Mouse (Mus musculus) forebrain, postnatal 0 days (tissue): Measurements from ENCODE around the gene Spag17. TPM values are rescaled to one million over a fixed set of nuclear protein-coding genes. Genes with fewer than 3 reads are reported as not detected.

ENCODE experiments used
- ATAC-seq: fragments of 200-750 bp; cut with Nextera tagmentation; 2 replicates; pipeline ENCODE4 v1.8.0; 2017; ENCODE audit warnings: mild to moderate bottlenecking, moderate library complexity
- DNase-seq: peaks from one replicate; pipeline ENCODE4 v3.0.0-alpha.2; 2015
- H3K27ac ChIP-seq: fragments of 300-500 bp; sonication (generic); 2 replicates; pipeline ENCODE4 v1.5.1; 2014; ENCODE audit warnings: low read depth, mild to moderate bottlenecking, antibody characterized with exemption, low read length, moderate library complexity, mixed read lengths
- H3K27me3 ChIP-seq: fragments of 300-500 bp; sonication (generic); 2 replicates; pipeline ENCODE4 v1.6.1; 2014; ENCODE audit warnings: mild to moderate bottlenecking, low read length, mixed read lengths; ENCODE audit not compliant: insufficient read depth
- H3K36me3 ChIP-seq: fragments of 300-500 bp; sonication (generic); 2 replicates; pipeline ENCODE4 v1.6.1; 2014; ENCODE audit warnings: mild to moderate bottlenecking, moderate library complexity; ENCODE audit not compliant: insufficient read depth
- H3K4me1 ChIP-seq: fragments of 300-500 bp; sonication (generic); 2 replicates; pipeline ENCODE4 v1.6.1; 2014; ENCODE audit warnings: antibody characterized with exemption; ENCODE audit not compliant: insufficient read depth
- H3K4me2 ChIP-seq: fragments of 300-500 bp; sonication (generic); 2 replicates; pipeline ENCODE4 v1.6.1; 2014; ENCODE audit warnings: low read depth, mild to moderate bottlenecking, moderate library complexity
- H3K4me3 ChIP-seq: fragments of 300-500 bp; sonication (generic); 2 replicates; pipeline ENCODE4 v1.5.1; 2014; ENCODE audit warnings: low read depth, low read length, mixed read lengths
- H3K9ac ChIP-seq: fragments of 300-500 bp; sonication (generic); 2 replicates; pipeline ENCODE4 v1.6.1; 2014; ENCODE audit warnings: mild to moderate bottlenecking
- H3K9me3 ChIP-seq: fragments of 300-500 bp; sonication (generic); 2 replicates; pipeline ENCODE4 v1.6.1; 2016; ENCODE audit warnings: low read length
- CTCF ChIP-seq: sonication (generic); IDR thresholded peaks from 2 replicates; pipeline ENCODE4 v1.5.1; 2016; ENCODE audit warnings: antibody characterized with exemption, control low read depth, low read depth
- WGBS: fragments of 180-500 bp; shearing (Covaris S2); extraction: QIAGEN DNeasy Blood & Tissue Kit; methylation state at CpG from one replicate; pipeline ENCODE4 v1.1.7; 2014; 5-methylcytosine and 5-hydroxymethylcytosine counted together
- polyA plus RNA-seq: library from polyadenylated mRNA; unstranded; fragments of >200 nt; fragmentation: Nextera tagmentation; extraction: Ambion mirVana; gene quantifications from 2 replicates; pipeline ENCODE4 v1.2.1, GENCODE M21; 2015
- total RNA-seq: library from RNA; depleted of rRNA; stranded (reverse); fragments of >200 nt; gene quantifications from 2 replicates; pipeline ENCODE4 v1.2.3, GENCODE M21; 2014

Gene Spag17
- total and polyA plus RNA-seq, 2 experiments from 2014 or later = 0.62 to 1.7 TPM

GRCm38 (mm10) chr3:99965863-99966262 lies 80.7 kb downstream of the Spag17 start:
- WGBS = 68% methylated on average over 4 of the region's 4 CpGs
- H3K27me3 ChIP-seq = no peaks in the 10 kb centered on the region
- H3K9ac ChIP-seq = no peak overlapping the region
- no peak overlapping the region for H3K4me3 ChIP-seq
- no peak for ATAC-seq
- no peaks in the 10 kb centered on the region for H3K4me1 ChIP-seq
- no peak for TF ChIP-seq CTCF
- no peaks in the 10 kb centered on the region for H3K36me3 ChIP-seq
- no peak overlapping the region for H3K27ac ChIP-seq
- H3K9me3 ChIP-seq = no peaks in the 10 kb centered on the region
- no peak overlapping the region for H3K4me2 ChIP-seq
- DNase-seq = no peak

GRCm38 (mm10) chr3:99966285-99966684 lies 81.1 kb downstream of the Spag17 start:
- no peak overlapping the region for H3K9ac ChIP-seq
- no peaks in the 10 kb centered on the region for H3K36me3 ChIP-seq
- H3K4me3 ChIP-seq = no peak overlapping the region
- no peaks in the 10 kb centered on the region for H3K27me3 ChIP-seq
- ATAC-seq (no peak), DNase-seq (no peak)
- no peaks in the 10 kb centered on the region for H3K9me3 ChIP-seq
- WGBS = 66% methylated on average over 2 of the region's 2 CpGs
- no peaks in the 10 kb centered on the region for H3K4me1 ChIP-seq
- no peak for TF ChIP-seq CTCF
- H3K27ac ChIP-seq = no peak overlapping the region
- H3K4me2 ChIP-seq = no peak overlapping the region

GRCm38 (mm10) chr3:99970766-99971165 lies 85.6 kb downstream of the Spag17 start:
- no peak overlapping the region for H3K27ac ChIP-seq
- no peak for ATAC-seq
- H3K4me1 ChIP-seq = no peaks in the 10 kb centered on the region
- TF ChIP-seq CTCF = no peak
- no peak overlapping the region for H3K4me3 ChIP-seq
- no peak overlapping the region for H3K9ac ChIP-seq
- H3K4me2 ChIP-seq = no peak overlapping the region
- H3K36me3 ChIP-seq = no peaks in the 10 kb centered on the region
- no peak for DNase-seq
- no peaks in the 10 kb centered on the region for H3K27me3 ChIP-seq
- H3K9me3 ChIP-seq = no peaks in the 10 kb centered on the region
- 47% methylated on average over 5 of the region's 5 CpGs for WGBS

- no peaks in the 10 kb centered on the region for H3K4me1 ChIP-seq
- DNase-seq (no peak), ATAC-seq (no peak)
- WGBS = 77% methylated on average over 7 of the region's 7 CpGs
- H3K4me3 ChIP-seq = no peak overlapping the region
- H3K9ac ChIP-seq = no peak overlapping the region
- no peaks in the 10 kb centered on the region for H3K27me3 ChIP-seq
- no peak overlapping the region for H3K27ac ChIP-seq
- no peak for TF ChIP-seq CTCF
- no peaks in the 10 kb centered on the region for H3K9me3 ChIP-seq
- no peaks in the 10 kb centered on the region for H3K36me3 ChIP-seq
- H3K4me2 ChIP-seq = no peak overlapping the region
These were observed 95.8 kb downstream of the Spag17 start for GRCm38 (mm10) chr3:99981046-99981445.

- Histone ChIP-seq H3K9me3 (no peaks in the 10 kb centered on the region), H3K4me1 (no peaks in the 10 kb centered on the region), H3K36me3 (no peaks in the 10 kb centered on the region), H3K9ac (no peak overlapping the region), H3K4me2 (no peak overlapping the region), H3K4me3 (no peak overlapping the region), H3K27ac (no peak overlapping the region), H3K27me3 (no peaks in the 10 kb centered on the region)
- no peak for TF ChIP-seq CTCF
- ATAC-seq = no peak
- DNase-seq = no peak
- WGBS = 48% methylated on average over 1 of the region's 1 CpGs
These were observed 119.5 kb downstream of the Spag17 start for GRCm38 (mm10) chr3:100004676-100005075.

- no peaks in the 10 kb centered on the region for H3K4me1 ChIP-seq
- no peaks in the 10 kb centered on the region for H3K27me3 ChIP-seq
- TF ChIP-seq CTCF = no peak
- H3K36me3 ChIP-seq = no peaks in the 10 kb centered on the region
- no peak overlapping the region for H3K27ac ChIP-seq
- no peak overlapping the region for H3K4me2 ChIP-seq
- ATAC-seq (no peak), DNase-seq (no peak)
- no peak overlapping the region for H3K9ac ChIP-seq
- no peak overlapping the region for H3K4me3 ChIP-seq
- H3K9me3 ChIP-seq = no peaks in the 10 kb centered on the region
These were observed 124.6 kb downstream of the Spag17 start for GRCm38 (mm10) chr3:100009807-100010206.

- DNase-seq = no peak
- H3K4me2 ChIP-seq = no peak overlapping the region
- WGBS = 82% methylated on average over 1 of the region's 1 CpGs
- no peak overlapping the region for H3K9ac ChIP-seq
- H3K27ac ChIP-seq = no peak overlapping the region
- no peaks in the 10 kb centered on the region for H3K36me3 ChIP-seq
- no peak for ATAC-seq
- H3K27me3 ChIP-seq = no peaks in the 10 kb centered on the region
- H3K4me3 ChIP-seq = no peak overlapping the region
- TF ChIP-seq CTCF = no peak
- H3K4me1 ChIP-seq = no peaks in the 10 kb centered on the region
- no peaks in the 10 kb centered on the region for H3K9me3 ChIP-seq
These were observed 128.9 kb downstream of the Spag17 start for GRCm38 (mm10) chr3:100014110-100014509.

GRCm38 (mm10) chr3:100031291-100031690 lies 146.1 kb downstream of the Spag17 start:
- ATAC-seq = 0 out of 2 replicates have a peak, but pooled peaks have one; percentile 18
- peak; percentile 42; the same call in 1 of the 2 replicates for TF ChIP-seq CTCF
- Histone ChIP-seq H3K9me3 (no peaks in the 10 kb centered on the region), H3K27me3 (no peaks in the 10 kb centered on the region), H3K36me3 (no peaks in the 10 kb centered on the region), H3K4me2 (no peak overlapping the region), H3K4me1 (no peaks in the 10 kb centered on the region), H3K9ac (no peak overlapping the region), H3K27ac (no peak overlapping the region), H3K4me3 (no peak overlapping the region)
- 53% methylated on average over 4 of the region's 4 CpGs for WGBS
- DNase-seq = peak; percentile 3
